Mouse (Mus musculus): Measurements from ENCODE around the gene Mecom. TPM values are rescaled to one million over a fixed set of nuclear protein-coding genes. Genes with fewer than 3 reads are reported as not detected.

Gene Mecom
- polyA plus RNA-seq, 1 experiment from 2014 or later, result 7.0 TPM

DNA sequence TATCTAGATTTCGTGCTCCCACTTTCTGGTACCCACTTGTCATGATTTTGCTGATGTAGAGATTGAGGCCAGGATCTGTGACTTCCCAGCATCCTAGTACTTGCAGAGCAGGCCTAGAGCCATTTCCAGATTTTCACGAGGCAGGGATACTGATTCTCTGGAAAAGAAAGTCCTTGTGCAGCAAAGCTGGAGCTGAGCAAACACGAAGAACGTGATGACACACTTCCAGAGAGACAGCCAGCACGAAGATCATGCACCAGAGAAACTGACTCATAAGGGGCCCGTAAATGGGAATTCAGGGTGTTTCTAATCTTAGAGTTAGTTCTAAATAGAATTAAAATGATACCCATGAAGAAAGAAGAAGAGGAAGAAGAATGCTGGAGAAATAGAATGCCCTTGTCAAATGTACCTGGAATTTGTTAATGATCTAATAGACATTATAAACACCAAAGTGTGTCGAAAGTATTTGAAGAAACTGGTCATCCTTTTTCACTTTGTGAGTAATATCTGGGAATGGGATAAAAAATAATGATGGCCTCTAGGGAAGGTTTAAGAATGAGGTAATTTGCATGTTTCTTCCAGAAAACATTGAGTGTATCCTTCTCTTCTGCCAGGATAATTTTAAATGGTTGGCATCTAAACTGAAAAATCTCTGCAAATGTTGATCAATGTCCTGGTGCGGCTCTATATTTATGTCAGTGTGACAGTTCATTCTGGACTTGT, 426.9 kb downstream of the Mecom start:
- ATAC-seq, result no peak
- WGBS, result 87% methylated on average over 8 of the region's 8 CpGs
- Histone ChIP-seq H3K4me3 (ENCODE audit: low read length) (no peak overlapping the region), H3K36me3 (ENCODE audit: control insufficient read depth, insufficient read depth, low read length) (no peaks in the 10 kb centered on the region), H3K27me3 (replicated peaks; ENCODE audit: control insufficient read depth, insufficient read depth, low read length) (no peaks in the 10 kb centered on the region), H3K4me2 (ENCODE audit: low read length) (no peak overlapping the region), H3K9ac (ENCODE audit: low read depth, low read length) (no peak overlapping the region), H3K4me1 (ENCODE audit: control insufficient read depth, insufficient read depth, low read depth, low read length) (no peaks in the 10 kb centered on the region), H3K9me3 (ENCODE audit: control insufficient read depth, low read length) (no peaks in the 10 kb centered on the region), H3K27ac (ENCODE audit: low read depth, low read length) (no peak overlapping the region)

- H3K36me3 ChIP-seq (ENCODE audit: control insufficient read depth, insufficient read depth, low read length), result no peaks in the 10 kb centered on the region
- H3K27ac ChIP-seq (ENCODE audit: low read depth, low read length), result no peak overlapping the region
- H3K9ac ChIP-seq (ENCODE audit: low read depth, low read length), result no peak overlapping the region
- 84% methylated on average over 7 of the region's 7 CpGs for WGBS
- no peak overlapping the region for H3K4me3 ChIP-seq (ENCODE audit: low read length)
- H3K4me2 ChIP-seq (ENCODE audit: low read length), result no peak overlapping the region
- H3K27me3 ChIP-seq (replicated peaks; ENCODE audit: control insufficient read depth, insufficient read depth, low read length), result no peaks in the 10 kb centered on the region
- no peaks in the 10 kb centered on the region for H3K4me1 ChIP-seq (ENCODE audit: control insufficient read depth, insufficient read depth, low read depth, low read length)
- no peaks in the 10 kb centered on the region for H3K9me3 ChIP-seq (ENCODE audit: control insufficient read depth, low read length)
- no peak for ATAC-seq
Measured at GRCm38 (mm10) chr3:30118594-30119297, 429.1 kb downstream of the Mecom start.

- Histone ChIP-seq H3K9me3 (ENCODE audit: control insufficient read depth, low read length) (no peaks in the 10 kb centered on the region), H3K36me3 (ENCODE audit: control insufficient read depth, insufficient read depth, low read length) (no peaks in the 10 kb centered on the region), H3K4me3 (ENCODE audit: low read length) (no peak overlapping the region), H3K27ac (ENCODE audit: low read depth, low read length) (no peak overlapping the region), H3K9ac (ENCODE audit: low read depth, low read length) (no peak overlapping the region), H3K4me2 (ENCODE audit: low read length) (no peak overlapping the region), H3K27me3 (replicated peaks; ENCODE audit: control insufficient read depth, insufficient read depth, low read length) (no peaks in the 10 kb centered on the region), H3K4me1 (ENCODE audit: control insufficient read depth, insufficient read depth, low read depth, low read length) (no peaks in the 10 kb centered on the region)
- WGBS, result 17% methylated on average over 3 of the region's 3 CpGs
- no peak for ATAC-seq
Measured at GRCm38 (mm10) chr3:30113249-30113770, 434.5 kb downstream of the Mecom start.

GRCm38 (mm10) chr3:30107945-30108670, 439.7 kb downstream of the Mecom start:
- Histone ChIP-seq H3K9ac (ENCODE audit: low read depth, low read length) (no peak overlapping the region), H3K9me3 (ENCODE audit: control insufficient read depth, low read length) (no peaks in the 10 kb centered on the region), H3K4me1 (ENCODE audit: control insufficient read depth, insufficient read depth, low read depth, low read length) (no peaks in the 10 kb centered on the region), H3K27me3 (replicated peaks; ENCODE audit: control insufficient read depth, insufficient read depth, low read length) (no peaks in the 10 kb centered on the region), H3K36me3 (ENCODE audit: control insufficient read depth, insufficient read depth, low read length) (no peaks in the 10 kb centered on the region), H3K4me3 (ENCODE audit: low read length) (no peak overlapping the region), H3K4me2 (ENCODE audit: low read length) (no peak overlapping the region), H3K27ac (ENCODE audit: low read depth, low read length) (no peak overlapping the region)
- 67% methylated on average over 9 of the region's 9 CpGs for WGBS
- ATAC-seq, result no peak

GRCm38 (mm10) chr3:30106481-30106880, 441.3 kb downstream of the Mecom start:
- no peaks in the 10 kb centered on the region for H3K36me3 ChIP-seq (ENCODE audit: control insufficient read depth, insufficient read depth, low read length)
- 83% methylated on average over 18 of the region's 18 CpGs for WGBS
- ATAC-seq, result no peak

GRCm38 (mm10) chr3:30105859-30106258, 441.9 kb downstream of the Mecom start:
- Histone ChIP-seq H3K27me3 (replicated peaks; ENCODE audit: control insufficient read depth, insufficient read depth, low read length) (no peaks in the 10 kb centered on the region), H3K9me3 (ENCODE audit: control insufficient read depth, low read length) (no peaks in the 10 kb centered on the region), H3K4me2 (ENCODE audit: low read length) (no peak overlapping the region), H3K9ac (ENCODE audit: low read depth, low read length) (no peak overlapping the region), H3K4me1 (ENCODE audit: control insufficient read depth, insufficient read depth, low read depth, low read length) (no peaks in the 10 kb centered on the region), H3K4me3 (ENCODE audit: low read length) (no peak overlapping the region), H3K27ac (ENCODE audit: low read depth, low read length) (no peak overlapping the region), H3K36me3 (ENCODE audit: control insufficient read depth, insufficient read depth, low read length) (no peaks in the 10 kb centered on the region)
- no peak for ATAC-seq
- WGBS, result 46% methylated on average over 1 of the region's 1 CpGs

More at GRCm38 (mm10) chr3:30106481-30106880, 441.3 kb downstream of the Mecom start:
- no peak overlapping the region for H3K9ac ChIP-seq (ENCODE audit: low read depth, low read length)
- no peak overlapping the region for H3K4me3 ChIP-seq (ENCODE audit: low read length)
- no peaks in the 10 kb centered on the region for H3K4me1 ChIP-seq (ENCODE audit: control insufficient read depth, insufficient read depth, low read depth, low read length)
- H3K9me3 ChIP-seq (ENCODE audit: control insufficient read depth, low read length), result no peaks in the 10 kb centered on the region
- H3K4me2 ChIP-seq (ENCODE audit: low read length), result no peak overlapping the region
- no peaks in the 10 kb centered on the region for H3K27me3 ChIP-seq (replicated peaks; ENCODE audit: control insufficient read depth, insufficient read depth, low read length)
- H3K27ac ChIP-seq (ENCODE audit: low read depth, low read length), result no peak overlapping the region

- 59% methylated on average over 15 of the region's 15 CpGs for WGBS
- Histone ChIP-seq H3K27me3 (replicated peaks; ENCODE audit: control insufficient read depth, insufficient read depth, low read length) (no peaks in the 10 kb centered on the region), H3K9ac (ENCODE audit: low read depth, low read length) (no peak overlapping the region), H3K9me3 (ENCODE audit: control insufficient read depth, low read length) (no peaks in the 10 kb centered on the region), H3K4me1 (ENCODE audit: control insufficient read depth, insufficient read depth, low read depth, low read length) (no peaks in the 10 kb centered on the region), H3K4me3 (ENCODE audit: low read length) (no peak overlapping the region), H3K4me2 (ENCODE audit: low read length) (no peak overlapping the region), H3K27ac (ENCODE audit: low read depth, low read length) (no peak overlapping the region), H3K36me3 (ENCODE audit: control insufficient read depth, insufficient read depth, low read length) (no peaks in the 10 kb centered on the region)
- no peak for ATAC-seq
Measured at GRCm38 (mm10) chr3:30105194-30105823, 442.5 kb downstream of the Mecom start.

- H3K27me3 ChIP-seq (replicated peaks; ENCODE audit: control insufficient read depth, insufficient read depth, low read length), result no peaks in the 10 kb centered on the region
- no peak overlapping the region for H3K27ac ChIP-seq (ENCODE audit: low read depth, low read length)
- no peaks in the 10 kb centered on the region for H3K4me1 ChIP-seq (ENCODE audit: control insufficient read depth, insufficient read depth, low read depth, low read length)
- no peak for ATAC-seq
- H3K9me3 ChIP-seq (ENCODE audit: control insufficient read depth, low read length), result no peaks in the 10 kb centered on the region
- 67% methylated on average over 4 of the region's 4 CpGs for WGBS
- no peak overlapping the region for H3K4me3 ChIP-seq (ENCODE audit: low read length)
- H3K9ac ChIP-seq (ENCODE audit: low read depth, low read length), result no peak overlapping the region
- no peak overlapping the region for H3K4me2 ChIP-seq (ENCODE audit: low read length)
- H3K36me3 ChIP-seq (ENCODE audit: control insufficient read depth, insufficient read depth, low read length), result no peaks in the 10 kb centered on the region
Measured at GRCm38 (mm10) chr3:30104515-30105098, 443.2 kb downstream of the Mecom start.
